Mouse (Mus musculus) heart, embryonic 12.5 days (tissue): ENCODE measurements around the gene Khdc3. TPM values are rescaled to one million over a fixed set of nuclear protein-coding genes. Genes with fewer than 3 reads are reported as not detected.

Experiments used
- ATAC-seq: fragments of 200-750 bp; cut with Nextera tagmentation; 2 replicates; pipeline ENCODE4 v1.8.0; 2017; ENCODE audit warnings: moderate TSS enrichment, moderate library complexity; ENCODE audit not compliant: insufficient number of reproducible peaks, low FRiP score
- H3K27ac ChIP-seq: fragments of 300-500 bp; sonication (generic); 2 replicates; pipeline ENCODE4 v1.5.1; 2016; ENCODE audit warnings: mild to moderate bottlenecking, moderate library complexity; ENCODE audit not compliant: poor library complexity, severe bottlenecking
- H3K27me3 ChIP-seq: fragments of 300-500 bp; sonication (generic); replicated peaks from 2 replicates; pipeline ENCODE4 v1.6.1; 2016; ENCODE audit warnings: mild to moderate bottlenecking, moderate library complexity
- H3K36me3 ChIP-seq: fragments of 300-500 bp; sonication (generic); 2 replicates; pipeline ENCODE4 v1.6.1; 2016; ENCODE audit warnings: mild to moderate bottlenecking, moderate library complexity
- H3K4me1 ChIP-seq: fragments of 300-500 bp; sonication (generic); replicated peaks from 2 replicates; pipeline ENCODE4 v1.6.1; 2016; ENCODE audit warnings: mild to moderate bottlenecking
- H3K4me2 ChIP-seq: fragments of 300-500 bp; sonication (generic); 2 replicates; pipeline ENCODE4 v1.6.1; 2016; ENCODE audit warnings: mild to moderate bottlenecking, moderate library complexity
- H3K4me3 ChIP-seq: fragments of 300-500 bp; sonication (generic); 2 replicates; pipeline ENCODE4 v1.5.1; 2016; ENCODE audit warnings: mild to moderate bottlenecking
- H3K9ac ChIP-seq: fragments of 300-500 bp; sonication (generic); 2 replicates; pipeline ENCODE4 v1.6.1; 2016; ENCODE audit warnings: mild to moderate bottlenecking, moderate library complexity
- H3K9me3 ChIP-seq: fragments of 300-500 bp; sonication (generic); replicated peaks from 2 replicates; pipeline ENCODE4 v1.6.1; 2016; ENCODE audit warnings: mild to moderate bottlenecking, moderate library complexity
- WGBS: fragments of 180-500 bp; shearing (Covaris S2); methylation state at CpG from one replicate; pipeline ENCODE4 v1.1.7; 2016; 5-methylcytosine and 5-hydroxymethylcytosine counted together
- polyA plus RNA-seq: library from polyadenylated mRNA; unstranded; fragments of >200 nt; fragmentation: Nextera tagmentation; extraction: Ambion mirVana; gene quantifications from 2 replicates; pipeline ENCODE4 v1.2.1, GENCODE M21; 2016

The Khdc3 gene
- polyA plus RNA-seq, 1 experiment from 2014 or later = not detected

GRCm38 (mm10) chr9:73129875-73130274 is 28.2 kb downstream of the Khdc3 start:
- peaks cover 49% of the 10 kb centered on the region for H3K36me3 ChIP-seq
- ATAC-seq = no peak

DNA sequence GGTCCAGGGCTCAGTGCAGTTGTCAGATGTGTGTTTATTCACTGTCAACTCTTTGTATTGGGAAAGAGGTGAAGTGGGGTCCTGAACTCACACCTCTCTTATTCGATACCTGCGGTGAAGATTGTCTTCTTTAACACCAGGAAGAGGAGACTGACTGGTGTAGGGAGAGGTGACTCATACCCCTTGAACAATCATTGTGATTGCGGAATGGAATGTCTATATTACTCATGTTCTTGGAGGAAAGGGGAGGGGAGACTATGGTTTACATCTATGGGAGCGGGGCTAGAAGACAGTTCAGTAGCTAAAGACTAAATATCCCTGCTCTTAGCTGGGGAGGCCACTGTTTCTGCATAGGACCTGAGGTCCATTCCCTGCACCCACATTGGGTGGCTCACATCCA is 28.9 kb downstream of the Khdc3 start:
- H3K9me3 ChIP-seq = no peaks in the 10 kb centered on the region
- 85% methylated on average over 4 of the region's 4 CpGs for WGBS
- H3K4me1 ChIP-seq = no peaks in the 10 kb centered on the region
- no peak overlapping the region for H3K27ac ChIP-seq
- no peak for ATAC-seq
- H3K9ac ChIP-seq = no peak overlapping the region
- no peak overlapping the region for H3K4me3 ChIP-seq
- H3K36me3 ChIP-seq = peaks cover 42% of the 10 kb centered on the region
- H3K27me3 ChIP-seq = no peaks in the 10 kb centered on the region
- H3K4me2 ChIP-seq = no peak overlapping the region

More at GRCm38 (mm10) chr9:73129875-73130274, 28.2 kb downstream of the Khdc3 start:
- Histone ChIP-seq H3K9me3 (no peaks in the 10 kb centered on the region), H3K4me3 (no peak overlapping the region), H3K9ac (no peak overlapping the region), H3K4me2 (no peak overlapping the region), H3K4me1 (no peaks in the 10 kb centered on the region), H3K27ac (no peak overlapping the region), H3K27me3 (no peaks in the 10 kb centered on the region)
- WGBS = 75% methylated on average over 8 of the region's 8 CpGs

- H3K9me3 ChIP-seq = no peaks in the 10 kb centered on the region; the same call in 1 of the 2 replicates
These were observed 35.8 kb downstream of the Khdc3 start for GRCm38 (mm10) chr9:73137341-73137886.

More at GRCm38 (mm10) chr9:73137341-73137886, 35.8 kb downstream of the Khdc3 start:
- Histone ChIP-seq H3K4me2 (no peak overlapping the region), H3K27me3 (no peaks in the 10 kb centered on the region), H3K27ac (no peak overlapping the region), H3K4me1 (no peaks in the 10 kb centered on the region), H3K36me3 (no peaks in the 10 kb centered on the region), H3K4me3 (no peak overlapping the region), H3K9ac (no peak overlapping the region)
- WGBS = 58% methylated on average over 11 of the region's 11 CpGs
- ATAC-seq = no peak

Other genes starting within 250 kb of the Khdc3 start
- gene Pygo1, start 176.2 kb upstream of the Khdc3 start, polyA plus RNA-seq = 2.9 and 3.0 TPM in 2 replicates
- 0.68 and 0.73 TPM in 2 replicates for gene Dyx1c1, start 143.1 kb upstream of the Khdc3 start, polyA plus RNA-seq
- gene Gm44503, start 143.0 kb upstream of the Khdc3 start, polyA plus RNA-seq = 0.08 TPM in 1 of 2 replicates, not detected in the other
- 12.0 and 14.9 TPM in 2 replicates for gene Ccpg1os, start 116.5 kb upstream of the Khdc3 start, polyA plus RNA-seq
- 34.3 and 35.0 TPM in 2 replicates for gene Ccpg1, start 116.4 kb upstream of the Khdc3 start, polyA plus RNA-seq
- gene Pigb, start 61.5 kb upstream of the Khdc3 start, polyA plus RNA-seq = 7.9 and 9.5 TPM in 2 replicates
- gene Rab27a, start 57.0 kb upstream of the Khdc3 start, polyA plus RNA-seq = 3.8 and 4.0 TPM in 2 replicates
- gene Gm20509, start 634 bp downstream of the Khdc3 start, polyA plus RNA-seq = not detected in 2 replicates
- gene Rsl24d1, start 11.6 kb downstream of the Khdc3 start, polyA plus RNA-seq = 91.4 and 95.0 TPM in 2 replicates